Mouse (Mus musculus): ENCODE measurements around the gene Zc3h12a.

Zc3h12a gene

GRCm38 (mm10) chr4:125115710-125116089, 11.9 kb downstream of the Zc3h12a start:
- DNase-seq (ENCODE audit: low spot score in 2 of 2), result no peak

GRCm38 (mm10) chr4:125115081-125115480, 12.6 kb downstream of the Zc3h12a start:
- DNase-seq (ENCODE audit: low spot score in 2 of 2), result no peak

- DNase-seq (ENCODE audit: low spot score in 2 of 2), result peak; percentile 89 to 92
Measured at GRCm38 (mm10) chr4:125114638-125115037, 13.0 kb downstream of the Zc3h12a start.

GRCm38 (mm10) chr4:125105354-125105753, 22.3 kb downstream of the Zc3h12a start:
- no peak for DNase-seq (ENCODE audit: low spot score in 2 of 2)

- no peak for DNase-seq (ENCODE audit: low spot score in 2 of 2)
Measured at GRCm38 (mm10) chr4:125101334-125101733, 26.3 kb downstream of the Zc3h12a start.

GRCm38 (mm10) chr4:125099458-125099857, 28.2 kb downstream of the Zc3h12a start:
- peak; percentile 82 to 87 for DNase-seq (ENCODE audit: low spot score in 2 of 2)

- DNase-seq (ENCODE audit: low spot score in 2 of 2), result no peak
Measured at GRCm38 (mm10) chr4:125097412-125097811, 30.2 kb downstream of the Zc3h12a start.

- no peak for DNase-seq (ENCODE audit: low spot score in 2 of 2)
Measured at GRCm38 (mm10) chr4:125096066-125096465, 31.6 kb downstream of the Zc3h12a start.

- no peak for DNase-seq (ENCODE audit: low spot score in 2 of 2)
Measured at GRCm38 (mm10) chr4:125093031-125093430, 34.6 kb downstream of the Zc3h12a start.

- peak; percentile 69 to 77 for DNase-seq (ENCODE audit: low spot score in 2 of 2)
Measured at GRCm38 (mm10) chr4:125085346-125085841, 42.2 kb downstream of the Zc3h12a start.

- peak; percentile 89 to 93 for DNase-seq (ENCODE audit: low spot score in 2 of 2)
Measured at GRCm38 (mm10) chr4:125084403-125085345, 43.0 kb downstream of the Zc3h12a start, which contains the start of gene Meaf6. TSS of gene Meaf6 (plus strand) at chr4:125085134.

- no peak for DNase-seq (ENCODE audit: low spot score in 2 of 2)
Measured at GRCm38 (mm10) chr4:125078698-125079097, 48.9 kb downstream of the Zc3h12a start.

GRCm38 (mm10) chr4:125077700-125078099, 49.9 kb downstream of the Zc3h12a start:
- DNase-seq (ENCODE audit: low spot score in 2 of 2), result no peak
